Mouse (Mus musculus) cerebellum, adult 11-12 months (tissue): ENCODE measurements around the gene Cd248.

ENCODE experiments used
- DNase-seq: peaks from one replicate; pipeline ENCODE4 v3.0.0; 2022

The Cd248 gene

DNA sequence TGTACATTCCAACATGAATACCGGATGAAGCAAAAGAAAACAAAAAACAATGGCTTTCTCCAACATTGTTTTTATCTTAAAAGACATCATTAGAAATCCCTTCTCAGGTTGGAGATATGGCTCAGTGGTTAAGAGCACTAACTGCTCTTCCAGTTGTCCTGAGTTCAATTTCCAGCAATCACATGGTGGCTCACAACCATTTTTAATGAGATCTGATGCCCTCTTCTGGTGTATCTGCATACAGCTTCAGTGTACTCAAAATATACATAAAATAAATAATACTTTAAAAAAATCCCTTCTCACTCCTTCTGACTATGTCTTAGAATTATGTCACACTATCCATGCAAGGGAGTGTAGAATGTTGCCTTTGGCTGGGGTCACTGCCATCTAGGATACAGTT is 11.4 kb downstream of the Cd248 start:
- no peak for DNase-seq

DNA sequence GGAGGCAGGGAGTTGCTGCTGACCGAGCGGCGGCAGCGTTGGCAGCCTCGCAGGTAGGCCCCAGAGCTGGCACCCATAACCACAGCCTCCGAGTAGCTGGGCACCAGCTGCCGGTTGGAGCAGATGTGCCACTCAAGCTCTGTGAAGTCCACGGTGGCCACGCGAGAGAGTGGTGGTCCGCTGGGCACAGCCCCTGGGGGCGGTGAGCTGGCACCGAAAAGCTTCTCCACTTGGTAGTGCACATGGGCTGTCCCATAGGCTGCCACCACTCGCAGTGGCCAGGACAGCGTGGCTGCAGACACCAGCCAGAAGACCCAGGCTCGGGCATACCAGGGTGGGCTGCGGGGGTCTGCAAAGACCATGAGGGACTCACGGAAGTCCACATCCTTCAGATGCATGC is 14.1 kb downstream of the Cd248 start:
- peak; percentile 59 for DNase-seq

DNA sequence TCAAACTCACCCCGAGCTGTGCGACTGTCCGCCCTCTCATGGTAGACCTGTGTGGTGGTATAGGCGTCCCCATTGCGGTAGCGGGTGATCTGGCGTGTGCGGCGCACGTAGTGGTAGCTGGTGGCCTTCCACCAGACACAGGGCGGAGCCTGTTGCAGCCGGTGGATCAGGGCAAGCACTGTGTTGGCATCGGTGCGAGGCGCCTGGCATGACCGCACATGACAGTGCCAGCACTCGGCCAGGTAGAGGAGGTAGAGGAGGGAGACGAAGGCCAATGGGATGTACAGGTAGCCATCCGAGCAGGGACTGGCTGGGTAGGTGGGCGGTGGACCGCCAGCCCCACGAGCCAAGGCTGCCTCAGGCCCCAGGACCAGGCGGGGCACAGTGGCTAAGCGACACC is 14.7 kb downstream of the Cd248 start:
- no peak for DNase-seq

DNA sequence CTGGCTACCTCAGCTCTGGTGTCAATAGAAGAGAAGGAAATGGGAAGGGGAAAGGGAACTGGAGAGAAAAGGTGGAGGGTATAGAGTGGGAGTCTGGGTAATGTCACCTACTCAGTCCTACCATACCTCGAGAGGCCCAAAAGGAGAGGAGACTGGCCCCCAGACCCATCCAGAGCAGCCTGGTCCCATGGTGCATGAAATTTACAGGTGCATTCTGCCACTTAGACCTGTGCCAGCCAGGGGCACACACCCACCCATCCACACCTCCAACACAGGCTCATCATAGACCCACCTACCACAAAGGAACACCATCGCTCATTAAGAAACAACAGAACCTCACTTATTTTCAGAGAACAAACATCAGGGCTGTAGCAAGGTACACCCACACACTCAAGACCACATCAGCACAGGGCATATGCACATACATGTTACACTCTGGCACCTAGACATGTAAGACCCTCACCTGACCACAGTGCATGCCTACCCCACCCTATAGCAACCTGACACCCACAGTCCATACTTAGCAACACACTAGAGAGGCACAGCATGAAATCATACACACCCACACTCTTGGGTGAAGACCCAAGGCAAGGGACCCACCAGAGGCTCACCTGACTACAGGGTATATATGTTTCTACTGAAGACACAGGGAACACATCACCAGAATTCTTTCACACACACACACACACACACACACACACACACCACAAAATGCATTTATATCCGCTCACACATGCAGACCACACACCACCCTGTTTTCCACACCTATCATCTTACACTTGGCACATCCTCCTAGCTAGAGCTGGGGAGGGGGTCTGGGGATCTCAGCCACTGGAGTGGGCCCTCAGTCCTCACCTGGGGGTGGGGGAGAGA is 16.3 kb downstream of the Cd248 start:
- DNase-seq = peak; percentile 58

DNA sequence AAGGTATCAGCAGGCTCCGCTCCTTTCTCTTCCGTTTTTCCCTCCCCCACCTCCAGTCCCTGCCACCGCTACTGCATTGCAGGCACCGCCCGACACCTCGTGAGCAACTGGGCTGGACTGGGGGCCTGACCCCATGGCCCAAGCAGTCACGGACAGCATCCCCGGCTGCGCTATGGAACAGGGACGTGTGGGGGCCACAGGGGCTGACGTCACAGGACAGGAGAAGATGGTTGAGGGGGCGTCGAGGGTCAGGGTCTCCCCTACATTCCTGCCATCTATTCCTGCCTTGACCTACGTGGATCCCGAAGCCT is 16.9 kb downstream of the Cd248 start:
- DNase-seq = no peak

DNA sequence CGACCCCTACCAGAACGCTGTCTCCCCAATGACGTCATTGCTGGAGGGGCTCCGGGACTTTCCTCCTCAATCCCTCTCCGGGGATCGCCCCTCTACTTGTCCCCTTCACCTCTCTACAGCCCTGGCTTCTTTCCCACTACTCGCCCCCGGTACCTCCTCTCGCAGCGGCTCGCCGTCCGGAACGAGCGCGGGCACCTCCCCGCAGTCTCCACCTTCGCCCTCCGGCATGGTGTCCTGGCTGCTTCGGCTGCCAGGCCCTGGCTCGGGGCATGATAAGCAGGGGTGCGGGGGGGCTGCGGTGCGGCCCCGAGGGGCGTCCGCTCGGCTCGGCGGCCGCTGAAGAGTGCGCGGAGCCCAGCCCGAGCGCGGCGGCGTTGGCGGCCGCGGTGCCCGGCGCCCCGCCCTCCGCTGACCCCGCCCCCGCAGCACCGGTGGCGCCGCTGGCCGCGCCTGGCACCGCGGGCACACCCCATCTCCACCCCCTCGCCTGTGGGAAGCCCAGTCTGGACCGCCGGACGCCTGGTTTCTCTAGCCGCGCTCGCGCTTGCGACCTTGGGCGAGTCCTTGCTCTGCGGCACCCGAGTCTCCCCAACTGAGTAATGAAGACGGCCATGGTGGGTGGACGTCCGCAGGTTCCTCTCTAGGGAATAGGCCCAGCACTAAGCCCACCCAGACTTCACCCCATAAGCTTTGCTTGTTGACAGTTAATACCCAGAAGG is 17.4 kb downstream of the Cd248 start, which contains the start of gene Tmem151a:
Gene Tmem151a, minus strand, starts transcription at position 387 of the 719 bp plus-strand sequence.
- peak; percentile 82 for DNase-seq

DNA sequence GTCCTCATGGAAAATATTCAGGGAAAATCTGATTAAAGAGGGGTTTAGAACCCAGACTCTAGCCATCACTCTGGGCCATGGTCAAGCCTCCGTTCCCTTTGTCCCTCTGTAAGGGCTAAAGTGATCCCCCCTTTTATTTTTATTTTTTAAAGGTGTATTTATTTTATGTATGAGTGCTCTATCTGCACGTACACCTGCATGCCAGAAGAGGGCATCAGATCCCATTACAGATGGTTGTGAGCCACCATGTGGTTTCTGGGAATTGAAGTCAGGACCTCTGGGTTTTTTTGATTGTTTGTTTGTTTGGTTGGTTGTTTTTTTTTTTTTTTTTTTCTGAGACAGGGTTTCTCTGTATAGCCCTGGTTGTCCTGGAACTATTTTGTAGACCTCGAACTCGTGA is 18.7 kb downstream of the Cd248 start:
- DNase-seq = peak; percentile 29

DNA sequence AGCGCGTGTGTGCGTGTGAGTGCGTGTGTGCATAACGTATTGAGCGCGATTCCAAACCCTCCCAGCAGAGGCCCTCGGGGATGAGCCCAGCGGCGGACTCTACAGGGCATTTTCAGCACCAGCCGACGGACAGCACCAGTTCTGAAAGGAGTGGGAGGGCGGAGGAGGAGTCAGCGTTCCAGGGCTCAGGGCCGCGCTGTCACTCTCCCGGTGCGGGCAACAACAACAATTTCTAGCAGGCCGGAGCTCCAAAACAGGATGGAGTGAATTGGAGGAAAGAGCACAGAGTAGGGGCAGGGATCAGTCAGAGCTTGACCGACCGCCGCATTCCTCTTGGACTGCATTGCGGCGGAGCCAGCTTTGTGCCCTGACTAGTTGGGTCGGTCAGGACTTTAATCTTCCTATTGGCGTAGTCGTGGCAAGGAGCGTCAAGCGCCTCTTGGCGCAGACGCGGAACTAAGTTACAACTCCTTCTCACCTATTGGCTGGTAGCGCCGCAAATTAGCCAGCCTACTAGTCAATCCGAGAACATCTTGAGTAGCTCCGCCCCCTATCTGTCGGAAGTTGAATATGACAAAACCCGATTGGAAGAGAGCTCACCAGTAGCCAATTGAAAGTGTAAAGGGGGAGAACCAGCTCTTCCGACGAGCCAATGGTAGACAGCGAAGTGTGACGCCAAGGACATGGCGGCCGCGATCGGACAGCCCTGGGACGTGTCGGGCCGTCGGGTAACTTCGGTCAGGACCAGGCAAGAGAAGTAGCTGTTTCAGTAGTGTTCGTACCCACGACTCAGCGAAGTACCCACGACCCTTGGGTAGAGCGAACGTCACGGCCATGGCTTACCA is 20.2 kb downstream of the Cd248 start, which contains the start of gene Yif1a:
Gene Yif1a, plus strand, starts transcription at position 655 of the 845 bp plus-strand sequence.
- peak; percentile 98 for DNase-seq

DNA sequence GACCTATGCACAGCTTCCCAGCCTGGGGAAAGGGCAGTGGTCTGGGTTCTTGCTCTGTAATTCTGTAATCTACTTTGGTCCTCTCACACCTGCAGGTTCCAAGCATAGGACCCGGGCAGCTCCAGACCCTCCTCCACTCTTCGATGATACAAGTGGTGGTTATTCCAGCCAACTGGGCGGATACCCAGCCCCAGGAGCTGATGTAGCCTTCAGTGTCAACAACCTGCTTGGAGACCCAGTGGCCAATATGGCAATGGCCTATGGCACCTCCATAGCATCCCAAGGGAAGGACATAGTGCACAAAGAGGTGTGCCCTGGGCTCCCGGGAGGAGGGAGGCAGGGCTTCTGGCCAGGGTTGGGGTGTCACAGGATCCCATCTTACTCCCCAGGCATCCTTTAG is 21.4 kb downstream of the Cd248 start:
- DNase-seq = peak; percentile 62

DNA sequence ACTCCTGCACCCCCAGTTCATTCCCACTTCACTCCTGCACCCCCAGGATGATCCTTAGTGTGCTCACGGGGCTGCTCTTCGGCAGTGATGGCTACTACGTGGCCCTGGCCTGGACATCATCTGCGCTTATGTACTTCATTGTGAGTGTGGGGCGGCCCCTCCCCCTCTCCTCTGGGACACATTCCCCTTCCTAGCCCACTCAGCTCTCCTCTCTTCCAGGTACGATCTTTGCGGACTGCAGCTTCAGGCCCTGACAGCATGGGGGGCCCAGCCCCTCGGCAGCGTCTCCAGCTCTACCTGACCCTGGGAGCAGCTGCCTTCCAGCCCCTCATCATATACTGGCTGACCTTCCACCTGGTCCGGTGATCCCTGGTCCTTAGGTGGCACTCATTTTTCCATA is 24.2 kb downstream of the Cd248 start:
- peak; percentile 57 for DNase-seq

DNA sequence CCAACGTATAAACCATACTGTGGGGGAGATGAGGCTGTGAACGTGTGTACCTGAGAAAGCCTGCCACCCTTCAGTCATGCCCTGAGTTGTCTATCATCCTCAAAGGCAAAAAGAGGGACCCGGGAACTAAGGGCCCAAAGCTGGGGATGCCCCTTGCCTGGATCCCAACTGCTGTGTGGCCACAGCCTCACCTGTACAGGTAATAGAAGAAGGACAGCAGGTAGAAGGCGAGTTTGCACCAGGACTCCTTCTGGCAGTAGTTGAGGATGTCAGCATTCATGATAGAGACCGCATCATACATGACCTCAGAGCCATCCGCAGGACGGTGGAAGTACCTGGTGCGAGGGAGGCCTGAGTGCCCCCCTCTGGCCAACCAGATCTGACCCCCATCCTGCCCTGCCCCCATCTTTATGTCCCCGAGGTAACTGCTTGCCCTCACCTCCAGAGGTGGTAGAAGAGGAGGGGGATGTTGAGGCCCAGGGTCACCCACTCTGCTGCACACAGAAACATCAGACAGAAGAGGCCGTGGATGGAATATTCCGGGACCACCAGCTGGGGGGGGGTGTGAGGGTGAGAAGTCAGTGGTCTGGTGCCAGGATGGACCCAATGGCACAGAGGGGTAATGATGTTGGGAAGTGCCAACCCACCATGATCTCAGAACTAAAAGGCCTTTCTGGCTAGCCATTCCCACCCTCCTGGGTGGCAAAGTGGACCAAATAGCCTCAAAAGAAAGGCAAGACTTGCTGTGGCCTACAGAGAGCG is 25.8 kb downstream of the Cd248 start:
- peak; percentile 74 for DNase-seq

DNA sequence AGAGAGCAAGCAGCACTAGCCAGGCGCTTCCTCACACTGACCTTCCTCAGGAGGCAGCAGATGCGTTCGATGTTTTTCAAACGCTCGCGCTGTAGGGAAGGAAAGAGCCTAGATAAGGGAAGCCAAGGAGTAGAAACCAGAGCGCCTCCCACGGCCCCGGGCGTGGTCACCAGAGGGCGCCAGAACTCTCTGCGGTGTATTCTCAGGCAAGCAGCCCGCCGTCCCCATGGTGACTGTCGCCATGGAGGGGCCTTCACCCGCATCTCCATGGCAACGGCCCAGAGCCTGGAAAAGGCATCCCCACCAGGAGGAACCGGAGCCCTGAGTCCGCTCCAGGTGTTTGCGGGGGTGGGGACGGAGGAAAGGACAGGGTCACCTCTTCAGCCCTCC is 26.4 kb downstream of the Cd248 start:
- DNase-seq = peak; percentile 93

DNA sequence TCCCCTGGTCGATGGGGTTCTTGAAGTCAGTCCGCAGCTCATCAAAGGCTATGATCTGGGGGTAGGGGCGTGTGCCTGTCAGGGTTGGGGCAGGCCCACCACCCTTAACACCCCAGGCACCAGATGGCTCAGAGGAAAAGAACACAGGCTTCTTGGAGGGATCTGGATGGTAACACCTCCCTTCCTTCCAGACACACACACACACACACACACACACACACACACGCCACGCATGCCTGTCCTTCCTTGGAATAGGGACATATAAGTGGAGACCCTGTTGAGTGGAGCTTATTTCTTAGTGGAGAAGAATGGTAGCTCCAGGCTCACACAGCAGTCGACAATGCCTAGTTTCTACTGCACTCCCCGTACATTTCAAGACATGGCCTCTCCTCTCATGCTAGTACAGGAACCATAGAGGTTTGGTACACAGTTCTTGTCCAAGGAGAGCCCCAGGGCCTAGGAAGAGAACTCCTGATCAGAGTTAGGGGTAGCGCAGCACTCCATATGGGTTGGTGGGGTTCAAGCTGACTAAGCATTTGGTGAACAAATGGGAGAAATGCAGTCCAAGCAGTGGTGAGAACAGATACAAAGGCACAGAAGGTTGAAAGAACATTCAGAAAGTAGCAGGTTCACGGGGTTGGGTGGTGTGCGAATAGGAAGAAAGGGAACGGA is 27.0 kb downstream of the Cd248 start:
- DNase-seq = peak; percentile 28

DNA sequence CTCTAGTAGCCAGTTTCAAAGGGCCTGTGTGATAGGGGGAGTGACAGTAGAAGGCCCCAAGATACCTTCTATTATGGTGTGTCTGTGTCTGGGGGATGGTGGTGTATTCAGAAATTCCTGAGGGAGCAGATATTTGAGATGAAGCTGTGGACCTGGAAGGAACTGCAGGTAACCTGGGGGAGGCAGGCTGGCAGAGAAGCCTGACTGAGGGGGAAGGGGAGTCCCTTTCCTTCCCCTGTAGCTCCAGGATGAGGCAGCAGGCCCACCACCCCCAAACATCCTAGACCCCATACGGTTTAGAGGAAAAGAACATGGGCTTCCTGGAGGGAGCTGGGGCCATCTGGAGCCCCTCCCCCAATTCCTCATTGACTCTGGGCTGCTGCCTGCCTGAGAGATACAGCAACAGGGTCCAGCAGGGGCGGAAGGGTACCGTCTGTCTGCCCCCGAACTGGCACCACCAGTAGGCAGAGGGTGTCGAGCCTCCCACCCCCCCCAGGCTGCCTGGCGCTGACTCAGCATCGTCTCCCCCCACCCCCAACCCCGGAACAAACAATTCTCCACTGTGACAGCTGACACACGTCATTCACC is 28.1 kb downstream of the Cd248 start:
- peak; percentile 66 for DNase-seq

DNA sequence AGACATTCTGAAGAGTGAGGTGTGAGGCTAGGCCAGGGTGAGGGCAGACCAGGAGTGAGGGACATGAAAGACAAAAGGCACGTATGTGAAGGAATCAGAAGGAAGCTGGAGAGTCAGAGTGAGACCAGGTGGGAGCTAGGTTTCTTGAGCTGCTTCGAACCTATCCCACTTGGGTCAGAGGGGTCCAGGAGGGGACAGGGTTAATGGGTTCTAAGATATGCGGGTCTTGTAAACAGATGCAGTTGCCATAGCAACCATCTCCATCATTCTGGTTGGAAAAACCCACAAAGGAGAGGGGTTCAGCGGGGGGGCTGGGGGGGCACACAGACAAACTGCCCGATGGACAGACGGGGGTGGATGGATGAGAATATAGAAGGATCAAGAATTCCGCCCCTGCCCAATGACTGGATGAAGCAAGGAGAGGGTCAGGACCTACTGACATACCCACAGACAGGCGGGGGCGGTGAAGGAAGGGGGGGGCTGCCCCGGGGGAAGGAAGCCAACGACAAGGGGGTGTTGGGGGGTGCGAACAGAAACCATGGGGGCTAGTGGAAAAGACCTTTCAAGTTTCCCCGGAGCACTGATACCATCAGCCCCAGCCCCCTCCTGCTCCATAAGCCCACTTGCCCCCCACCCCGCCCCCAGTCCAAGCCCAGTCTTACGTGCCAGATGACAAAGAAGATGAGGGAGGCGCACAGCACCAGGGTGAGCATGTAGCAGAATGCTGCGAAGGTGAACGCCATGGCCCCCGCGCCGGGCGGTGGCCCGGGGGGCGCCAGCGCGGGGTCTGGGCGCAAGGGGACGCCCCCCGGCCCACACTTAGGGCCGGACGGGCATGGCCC is 29.9 kb downstream of the Cd248 start:
- DNase-seq = peak; percentile 37

DNA sequence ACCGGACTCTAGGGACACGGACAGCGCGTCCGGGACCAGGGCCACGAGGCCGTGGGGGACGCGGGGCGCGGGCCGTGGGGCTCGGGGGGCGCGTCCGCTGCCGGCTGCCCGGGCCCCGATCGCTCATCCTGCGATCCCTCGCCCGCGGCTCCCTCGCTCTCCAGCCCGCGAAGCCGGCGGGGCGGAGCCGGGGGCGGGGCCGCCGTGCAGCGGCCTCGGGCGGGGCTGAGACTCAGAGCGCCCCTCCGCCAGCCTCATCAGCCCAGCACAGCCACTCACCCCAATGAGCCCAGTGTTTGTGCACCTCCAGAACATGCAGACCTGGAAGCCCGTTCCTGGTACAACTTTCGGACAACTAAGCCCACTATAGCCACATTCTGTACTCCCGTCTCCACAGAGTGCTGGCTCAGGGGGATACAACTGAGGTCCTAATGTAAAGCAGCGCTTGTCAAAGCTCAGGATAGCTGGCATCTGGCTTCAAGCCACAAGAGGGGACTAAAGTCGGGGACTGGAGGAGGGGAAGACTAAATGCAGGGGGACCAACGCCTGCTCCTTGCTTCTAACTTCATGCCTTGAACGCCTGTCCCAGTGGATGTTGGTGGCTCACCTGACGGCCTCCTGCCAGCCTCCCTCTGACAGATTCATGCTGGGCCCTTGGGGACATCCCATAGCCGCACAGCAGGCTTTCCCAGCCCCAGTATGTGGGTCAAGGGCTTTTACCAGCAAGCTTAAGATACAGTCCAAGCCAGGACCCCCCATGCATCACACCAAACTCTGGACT is 30.7 kb downstream of the Cd248 start, which contains the start of gene Cnih2:
Gene Cnih2, minus strand, starts transcription at position 159 of the 781 bp plus-strand sequence.
- DNase-seq = peak; percentile 78

DNA sequence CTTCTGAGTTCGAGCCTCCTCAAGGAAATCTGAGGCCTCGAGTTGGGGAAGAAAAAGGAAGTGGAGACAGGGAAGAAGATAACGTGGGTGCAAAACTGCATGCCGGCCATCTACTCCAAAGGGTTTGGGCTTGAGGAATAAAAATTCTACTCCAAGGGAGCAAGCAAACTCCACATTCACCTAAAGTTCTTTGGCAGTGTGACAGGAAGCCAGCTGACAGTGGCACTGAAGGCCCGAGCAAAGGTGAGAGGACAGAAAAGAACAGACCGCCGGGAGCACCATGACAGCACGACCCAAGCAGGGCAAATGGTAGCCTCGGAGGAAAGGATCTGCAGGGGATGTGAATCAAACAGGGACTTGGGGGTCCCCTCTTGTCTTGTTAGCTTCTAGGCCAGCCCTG is 38.2 kb downstream of the Cd248 start:
- DNase-seq = peak; percentile 68

DNA sequence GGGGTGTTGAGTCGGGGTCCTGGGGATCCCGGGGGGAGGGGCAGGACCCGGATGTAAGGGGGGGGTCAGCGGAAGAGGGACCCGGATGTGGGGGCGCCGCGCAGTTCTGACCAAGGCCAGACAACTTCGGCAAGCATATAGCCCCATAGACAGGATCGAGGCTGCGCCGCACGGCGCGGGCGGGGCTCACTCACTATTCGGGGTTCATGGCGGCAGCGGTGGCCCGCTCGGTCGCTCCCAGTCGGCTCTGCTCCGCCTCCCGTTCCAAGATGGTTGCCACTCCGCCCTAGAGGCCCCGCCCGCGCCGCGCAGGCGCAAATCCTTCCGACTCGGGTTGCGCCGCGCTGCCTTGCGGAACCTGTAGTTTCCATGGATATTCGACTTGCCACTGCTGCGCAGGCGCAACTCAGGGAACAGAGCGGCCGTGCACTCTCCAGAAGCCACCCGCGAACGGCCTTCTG is 38.9 kb downstream of the Cd248 start, which contains the start of gene Rab1b:
Gene Rab1b, minus strand, starts transcription at position 342 of the 461 bp plus-strand sequence.
- DNase-seq = peak; percentile 99

DNA sequence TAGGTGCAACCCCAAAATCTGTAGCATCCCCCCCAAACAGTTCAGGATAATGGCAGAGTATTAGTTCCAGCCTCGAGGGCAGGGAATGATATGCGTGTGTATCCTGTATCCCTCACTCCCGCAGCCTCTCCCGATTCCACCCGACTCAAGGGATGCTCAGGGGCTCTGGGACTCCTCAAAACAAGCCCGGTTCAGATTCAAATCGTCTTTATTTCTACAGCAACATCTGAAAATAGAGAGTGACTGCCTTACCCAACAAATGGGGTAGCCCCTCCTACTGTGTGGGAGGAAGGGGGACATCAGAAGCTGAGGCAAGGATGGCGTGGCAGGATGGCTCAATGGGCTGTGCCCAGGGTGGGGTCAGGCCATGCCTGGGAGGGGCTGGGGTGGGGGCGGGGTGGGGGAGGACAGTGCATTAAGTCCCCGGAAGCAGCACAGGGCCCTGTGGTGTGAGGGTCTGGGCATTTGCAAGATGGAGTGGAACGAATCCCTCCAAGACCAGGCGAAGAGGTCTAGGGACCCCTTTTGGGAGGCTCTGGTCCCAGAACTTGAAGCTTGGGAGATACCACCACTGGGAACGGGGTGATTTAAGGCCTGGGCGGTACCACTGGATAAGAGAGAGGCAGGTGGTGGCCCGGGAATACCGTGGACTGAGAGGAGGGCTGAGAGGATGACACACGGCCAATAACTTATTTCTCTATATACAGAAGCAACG is 39.8 kb downstream of the Cd248 start:
- DNase-seq = peak; percentile 73
